Mouse (Mus musculus): ENCODE measurements around the gene Zcchc2.

GRCm38 (mm10) chr1:106063591-106064170 is 73.5 kb downstream of the Zcchc2 start:
- no peak for TF ChIP-seq USF2 (IDR thresholded peaks at IDR 0.05; ENCODE audit: borderline replicate concordance in 1 of 2, insufficient read depth in 1 of 2, low read depth in 1 of 2, low read length in 2 of 2)
- no peak for TF ChIP-seq KAT2A (conservative IDR thresholded peaks at IDR 0.05; ENCODE audit: low read depth, low read length)
- TF ChIP-seq USF1 (IDR thresholded peaks at IDR 0.05; ENCODE audit: low read depth, low read length), result no peak
- TF ChIP-seq TBP (IDR thresholded peaks at IDR 0.05; ENCODE audit: low read depth, low read length), result no peak
- no peak for TF ChIP-seq HCFC1 (IDR thresholded peaks at IDR 0.05; ENCODE audit: low read depth, low read length)
- TF ChIP-seq SIN3A (IDR thresholded peaks at IDR 0.05; ENCODE audit: low read length), result no peak
- TF ChIP-seq POLR2A (IDR thresholded peaks at IDR 0.05; ENCODE audit: control insufficient read depth in 1 of 2, insufficient read depth in 1 of 2, low read depth in 1 of 2, low read length in 2 of 2, poor library complexity in 1 of 2), result no peak
- no peak for TF ChIP-seq POLR2AphosphoS2 (IDR thresholded peaks at IDR 0.05; ENCODE audit: low read length)

All from MEL (cell line).